Mouse (Mus musculus) cerebellum, adult 2 months (tissue): Measurements from ENCODE around the gene Gm525. TPM values are rescaled to one million over a fixed set of nuclear protein-coding genes. Genes with fewer than 3 reads are reported as not detected.

Experiments
- DNase-seq, 2 experiments: peaks; one replicate each; pipeline ENCODE4 v3.0.0; 2021
- H3K27ac ChIP-seq: fragments of 200-500 bp; 2 replicates; pipeline ENCODE4 v1.5.1; 2012; ENCODE audit warnings: low read length, control low read depth, inconsistent platforms; ENCODE audit not compliant: insufficient read depth
- H3K27me3 ChIP-seq: fragments of 200-500 bp; 2 replicates; pipeline ENCODE4 v1.6.1; 2012; ENCODE audit warnings: inconsistent platforms, mild to moderate bottlenecking, low read length, moderate library complexity; ENCODE audit not compliant: control insufficient read depth, insufficient read depth
- H3K4me1 ChIP-seq: fragments of 200-500 bp; 2 replicates; pipeline ENCODE4 v1.6.1; 2011; ENCODE audit warnings: low read length; ENCODE audit not compliant: control insufficient read depth, insufficient read depth
- H3K4me3 ChIP-seq: fragments of 200-500 bp; replicated peaks from 2 replicates; pipeline ENCODE3; 2011; ENCODE audit warnings: mild to moderate bottlenecking, low read depth, low read length, control low read depth; ENCODE audit not compliant: insufficient read depth
- CTCF ChIP-seq: fragments of 200-500 bp; IDR thresholded peaks from 2 replicates; pipeline ENCODE4 v1.5.1; 2011; ENCODE audit warnings: low read depth, mild to moderate bottlenecking, control low read depth, low read length, moderate library complexity, borderline replicate concordance; ENCODE audit not compliant: insufficient read depth
- POLR2A ChIP-seq: fragments of 200-500 bp; IDR thresholded peaks from 2 replicates; pipeline ENCODE4 v1.6.1; 2011; ENCODE audit warnings: low read length, control low read depth, borderline replicate concordance; ENCODE audit not compliant: insufficient read depth
- WGBS: fragments of 180-500 bp; shearing (Covaris S2); methylation state at CpG from one replicate; pipeline ENCODE4 v1.1.7; 2018; 5-methylcytosine and 5-hydroxymethylcytosine counted together
- polyA plus RNA-seq: library from polyadenylated mRNA; depleted of rRNA; stranded (reverse); fragments of >200 nt; gene quantifications from 2 replicates; pipeline ENCODE4 v1.2.3, GENCODE M21; 2012; rRNA removed

Gene Gm525
- 0.40 and 0.65 TPM in 2 replicates for polyA plus RNA-seq

GRCm38 (mm10) chr11:89073541-89073940 lies at the start of gene Gm525:
Gm525 (plus strand) TSS chr11:89073841.
- Histone ChIP-seq H3K27ac (no peak within 1 kb of the TSS), H3K4me3 (no peak within 1 kb of the TSS), H3K27me3 (no peaks in the 10 kb centered on the region), H3K4me1 (no peaks in the 10 kb centered on the region; the same call in none of the 2 replicates)
- TF ChIP-seq CTCF (no peak), POLR2A (no peak)
- no peak for DNase-seq
- 95% methylated on average over 8 of the region's 8 CpGs for WGBS

GRCm38 (mm10) chr11:89024181-89024881 lies 49.3 kb upstream of the Gm525 start:
- Histone ChIP-seq H3K4me1 (no peaks in the 10 kb centered on the region), H3K27me3 (no peaks in the 10 kb centered on the region), H3K4me3 (no peak overlapping the region), H3K27ac (no peak overlapping the region)
- TF ChIP-seq CTCF: no peak
- WGBS: 36% methylated on average over 11 of the region's 11 CpGs
- peak; percentile 44 to 56 for DNase-seq

GRCm38 (mm10) chr11:89025603-89026002 lies 48.0 kb upstream of the Gm525 start:
- Histone ChIP-seq H3K4me1 (no peaks in the 10 kb centered on the region), H3K4me3 (no peak overlapping the region), H3K27ac (no peak overlapping the region), H3K27me3 (no peaks in the 10 kb centered on the region)
- TF ChIP-seq POLR2A (no peak), CTCF (no peak)
- WGBS: 84% methylated on average over 3 of the region's 3 CpGs
- no peak for DNase-seq

- DNase-seq: no peak
- no peaks in the 10 kb centered on the region for H3K27me3 ChIP-seq
- 99% methylated on average over 3 of the region's 3 CpGs for WGBS
Observed at GRCm38 (mm10) chr11:89026117-89026516, 47.5 kb upstream of the Gm525 start.

GRCm38 (mm10) chr11:89027955-89028361 lies 45.7 kb upstream of the Gm525 start:
- TF ChIP-seq POLR2A (no peak), CTCF (no peak)
- H3K27ac ChIP-seq: no peak overlapping the region
- no peak overlapping the region for H3K4me3 ChIP-seq
- 71% methylated on average over 10 of the region's 10 CpGs for WGBS
- DNase-seq: no peak
- H3K4me1 ChIP-seq: no peaks in the 10 kb centered on the region
- no peaks in the 10 kb centered on the region for H3K27me3 ChIP-seq

More at GRCm38 (mm10) chr11:89026117-89026516, 47.5 kb upstream of the Gm525 start:
- TF ChIP-seq CTCF: no peak
- no peak overlapping the region for H3K27ac ChIP-seq
- no peak overlapping the region for H3K4me3 ChIP-seq
- H3K4me1 ChIP-seq: no peaks in the 10 kb centered on the region

- no peak overlapping the region for H3K27ac ChIP-seq
- H3K27me3 ChIP-seq: no peaks in the 10 kb centered on the region
- TF ChIP-seq CTCF: no peak
- TF ChIP-seq POLR2A: no peak
- no peak overlapping the region for H3K4me3 ChIP-seq
- WGBS: 67% methylated on average over 10 of the region's 10 CpGs
- no peak for DNase-seq
- H3K4me1 ChIP-seq: no peaks in the 10 kb centered on the region
Observed at GRCm38 (mm10) chr11:89028871-89029405, 44.7 kb upstream of the Gm525 start.

- Histone ChIP-seq H3K27ac (no peak overlapping the region), H3K4me3 (no peak overlapping the region), H3K27me3 (no peaks in the 10 kb centered on the region), H3K4me1 (no peaks in the 10 kb centered on the region)
- no peak for TF ChIP-seq POLR2A
- TF ChIP-seq CTCF: no peak
- 62% methylated on average over 6 of the region's 6 CpGs for WGBS
- no peak for DNase-seq
Observed at GRCm38 (mm10) chr11:89030552-89030951, 43.1 kb upstream of the Gm525 start.

- H3K27me3 ChIP-seq: no peaks in the 10 kb centered on the region
- no peaks in the 10 kb centered on the region for H3K4me1 ChIP-seq
- DNase-seq: no peak
- no peak overlapping the region for H3K4me3 ChIP-seq
- 73% methylated on average over 1 of the region's 1 CpGs for WGBS
- H3K27ac ChIP-seq: no peak overlapping the region
- no peak for TF ChIP-seq CTCF
- TF ChIP-seq POLR2A: no peak
Observed at GRCm38 (mm10) chr11:89031189-89031588, 42.5 kb upstream of the Gm525 start.
